Mouse (Mus musculus) stomach, embryonic 14.5 days (tissue): Measurements from ENCODE around the gene Alg2. TPM values are rescaled to one million over a fixed set of nuclear protein-coding genes. Genes with fewer than 3 reads are reported as not detected.

Experiments used
- ATAC-seq: fragments of 200-750 bp; cut with Nextera tagmentation; 2 replicates; pipeline ENCODE4 v1.8.0; 2017; ENCODE audit warnings: low read depth, moderate TSS enrichment; ENCODE audit not compliant: insufficient number of reproducible peaks, insufficient read depth, low FRiP score
- H3K27ac ChIP-seq: fragments of 300-500 bp; sonication (generic); 2 replicates; pipeline ENCODE4 v1.5.1; 2014; ENCODE audit warnings: mild to moderate bottlenecking, low read length, moderate library complexity, mixed read lengths
- H3K27me3 ChIP-seq: fragments of 300-500 bp; sonication (generic); 2 replicates; pipeline ENCODE4 v1.6.1; 2014; ENCODE audit warnings: low read length, control low read depth, mixed read lengths; ENCODE audit not compliant: control insufficient read depth, insufficient read depth
- H3K36me3 ChIP-seq: fragments of 300-500 bp; sonication (generic); 2 replicates; pipeline ENCODE4 v1.6.1; 2014; ENCODE audit warnings: mild to moderate bottlenecking, control low read depth, low read length, moderate library complexity, mixed read lengths; ENCODE audit not compliant: control insufficient read depth, insufficient read depth
- H3K4me1 ChIP-seq: fragments of 300-500 bp; sonication (generic); 2 replicates; pipeline ENCODE4 v1.6.1; 2014; ENCODE audit warnings: low read length, control low read depth, mixed read lengths; ENCODE audit not compliant: control insufficient read depth, insufficient read depth
- H3K4me2 ChIP-seq: fragments of 300-500 bp; sonication (generic); replicated peaks from 2 replicates; pipeline ENCODE4 v1.6.1; 2014; ENCODE audit warnings: low read depth, low read length, control low read depth
- H3K4me3 ChIP-seq: fragments of 300-500 bp; sonication (generic); 2 replicates; pipeline ENCODE4 v1.5.1; 2014; ENCODE audit warnings: low read depth, low read length, control low read depth
- H3K9ac ChIP-seq: fragments of 300-500 bp; sonication (generic); replicated peaks from 2 replicates; pipeline ENCODE4 v1.6.1; 2014; ENCODE audit warnings: low read depth, mild to moderate bottlenecking, control low read depth, low read length, moderate library complexity, mixed read lengths
- H3K9me3 ChIP-seq: fragments of 300-500 bp; sonication (generic); 2 replicates; pipeline ENCODE4 v1.6.1; 2016; ENCODE audit warnings: low read depth, low read length, control low read depth; ENCODE audit not compliant: control insufficient read depth
- WGBS: fragments of 180-500 bp; shearing (Covaris S2); extraction: QIAGEN DNeasy Blood & Tissue Kit; methylation state at CpG from one replicate; pipeline ENCODE4 v1.1.7; 2014; 5-methylcytosine and 5-hydroxymethylcytosine counted together
- polyA plus RNA-seq: library from polyadenylated mRNA; unstranded; fragments of >200 nt; fragmentation: Nextera tagmentation; extraction: Ambion mirVana; gene quantifications from 2 replicates; pipeline ENCODE4 v1.2.1, GENCODE M21; 2014

The Alg2 gene
- polyA plus RNA-seq: 74.2 and 77.9 TPM in 2 replicates

GRCm38 (mm10) chr4:47473968-47474729 is at the start of gene Alg2, which contains the start of gene Sec61b:
Gene Alg2, minus strand, starts transcription at chr4:47474333.
Gene Sec61b, plus strand, starts transcription at chr4:47474658.
- Histone ChIP-seq H3K27ac (peak within 1 kb of the TSS; percentile 95), H3K4me1 (peaks cover 17% of the 10 kb centered on the region; the same call in 1 of the 2 replicates), H3K4me2 (peak within 1 kb of the TSS; percentile 81), H3K4me3 (peak within 1 kb of the TSS; percentile 78), H3K27me3 (no peaks in the 10 kb centered on the region), H3K36me3 (peaks cover 45% of the 10 kb centered on the region), H3K9ac (peak within 1 kb of the TSS; percentile 79), H3K9me3 (no peaks in the 10 kb centered on the region; the same call in 1 of the 2 replicates)
- ATAC-seq: peak; percentile 96
- WGBS: under 1% methylated on average over 58 of the region's 58 CpGs

DNA sequence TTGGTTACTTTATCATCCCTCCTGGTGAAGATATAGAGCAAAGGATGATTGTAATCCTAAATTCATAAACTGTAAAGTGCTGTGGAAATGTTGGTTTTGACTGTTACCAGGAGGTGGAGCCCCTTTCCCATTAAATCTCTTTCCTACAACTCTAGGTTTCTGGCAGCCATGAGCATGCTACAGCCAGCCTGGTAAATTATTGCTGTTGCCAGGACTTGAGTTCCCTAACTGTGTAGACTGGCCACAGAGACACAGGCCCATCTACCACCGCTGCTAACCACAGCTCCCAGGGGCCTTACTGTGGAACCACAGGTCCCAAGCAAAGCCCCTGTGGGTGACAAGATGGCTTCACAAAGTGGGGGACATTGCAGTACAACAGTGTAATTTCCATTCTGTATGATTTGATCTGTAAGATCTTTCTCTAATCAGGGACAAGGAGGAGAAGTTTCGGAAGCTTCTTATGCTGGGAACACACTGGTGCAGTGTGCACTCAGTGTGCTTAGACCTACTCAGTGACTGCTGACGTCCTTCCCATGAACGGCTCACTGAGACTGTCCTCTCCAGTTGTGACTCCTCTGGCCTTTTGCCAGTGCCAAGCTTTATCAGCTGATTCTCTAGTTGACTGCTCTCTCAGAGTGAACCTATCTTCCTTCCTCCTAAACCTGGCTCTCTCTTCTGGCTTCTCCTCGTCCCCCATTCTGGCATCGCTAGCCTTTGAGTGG is 47.9 kb upstream of the Alg2 start:
- WGBS: 82% methylated on average over 6 of the region's 6 CpGs
- no peak overlapping the region for H3K9ac ChIP-seq
- no peak for ATAC-seq
- H3K27me3 ChIP-seq: no peaks in the 10 kb centered on the region
- H3K4me3 ChIP-seq: no peak overlapping the region
- H3K4me2 ChIP-seq: no peak overlapping the region
- H3K36me3 ChIP-seq: no peaks in the 10 kb centered on the region
- no peak overlapping the region for H3K27ac ChIP-seq
- H3K9me3 ChIP-seq: no peaks in the 10 kb centered on the region
- no peaks in the 10 kb centered on the region for H3K4me1 ChIP-seq

- H3K9ac ChIP-seq: no peak overlapping the region
- no peaks in the 10 kb centered on the region for H3K27me3 ChIP-seq
- H3K4me2 ChIP-seq: no peak overlapping the region
- H3K27ac ChIP-seq: no peak overlapping the region
- no peak overlapping the region for H3K4me3 ChIP-seq
- WGBS: 49% methylated on average over 4 of the region's 4 CpGs
- no peaks in the 10 kb centered on the region for H3K4me1 ChIP-seq
- H3K9me3 ChIP-seq: no peaks in the 10 kb centered on the region
- H3K36me3 ChIP-seq: no peaks in the 10 kb centered on the region
- no peak for ATAC-seq
Measured at GRCm38 (mm10) chr4:47520076-47520475, 45.9 kb upstream of the Alg2 start.

GRCm38 (mm10) chr4:47518551-47519181 is 44.5 kb upstream of the Alg2 start:
- WGBS: 68% methylated on average over 12 of the region's 12 CpGs
- no peak overlapping the region for H3K4me3 ChIP-seq
- no peaks in the 10 kb centered on the region for H3K9me3 ChIP-seq
- H3K27ac ChIP-seq: no peak overlapping the region
- no peaks in the 10 kb centered on the region for H3K36me3 ChIP-seq
- no peaks in the 10 kb centered on the region for H3K27me3 ChIP-seq
- H3K4me1 ChIP-seq: no peaks in the 10 kb centered on the region
- no peak overlapping the region for H3K4me2 ChIP-seq
- peak; percentile 49; the same call in 1 of the 2 replicates for ATAC-seq
- no peak overlapping the region for H3K9ac ChIP-seq

DNA sequence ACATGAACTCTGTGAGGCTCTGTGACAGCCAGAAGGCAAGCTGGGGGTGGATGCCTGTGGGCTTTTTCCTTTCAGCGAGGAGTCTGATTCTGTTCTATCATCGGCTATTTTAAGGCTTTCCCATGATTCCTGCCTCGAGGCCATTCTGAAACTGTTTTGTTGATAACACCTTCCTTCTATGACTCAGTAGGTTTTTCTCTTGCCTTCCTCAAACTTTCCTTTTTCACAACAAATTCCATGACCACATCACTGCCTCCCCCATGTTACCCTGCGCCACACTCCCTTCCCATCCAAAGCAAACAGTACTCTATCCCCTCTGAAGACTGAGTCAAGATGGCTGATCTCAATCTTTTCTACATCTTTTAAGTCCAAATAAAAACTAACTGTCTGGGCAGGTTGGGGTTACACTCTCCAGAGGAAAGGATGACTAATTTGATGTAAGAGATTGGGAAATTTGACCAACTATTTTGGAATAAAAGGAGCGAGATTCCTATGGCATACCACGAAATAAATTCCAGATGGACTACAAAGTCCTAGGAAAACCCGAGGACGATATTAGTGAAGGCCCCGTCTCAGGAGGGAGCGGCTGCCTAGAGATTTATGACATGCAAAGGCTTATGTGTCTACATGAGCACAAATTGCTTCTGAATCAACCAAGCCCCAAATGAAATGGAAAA is 30.8 kb upstream of the Alg2 start:
- Histone ChIP-seq H3K4me1 (no peaks in the 10 kb centered on the region), H3K27me3 (no peaks in the 10 kb centered on the region; the same call in 1 of the 2 replicates), H3K9ac (no peak overlapping the region), H3K9me3 (no peaks in the 10 kb centered on the region), H3K27ac (no peak overlapping the region), H3K36me3 (no peaks in the 10 kb centered on the region), H3K4me2 (no peak overlapping the region), H3K4me3 (no peak overlapping the region)
- WGBS: 80% methylated on average over 10 of the region's 10 CpGs
- ATAC-seq: no peak

- 75% methylated on average over 6 of the region's 6 CpGs for WGBS
- Histone ChIP-seq H3K36me3 (no peaks in the 10 kb centered on the region), H3K27me3 (no peaks in the 10 kb centered on the region), H3K9ac (no peak overlapping the region), H3K4me2 (no peak overlapping the region), H3K4me1 (no peaks in the 10 kb centered on the region), H3K27ac (no peak overlapping the region), H3K9me3 (no peaks in the 10 kb centered on the region), H3K4me3 (no peak overlapping the region)
- ATAC-seq: no peak
Measured at GRCm38 (mm10) chr4:47503045-47503444, 28.9 kb upstream of the Alg2 start.

GRCm38 (mm10) chr4:47502546-47502971 is 28.4 kb upstream of the Alg2 start:
- 21% methylated on average over 4 of the region's 4 CpGs for WGBS
- no peaks in the 10 kb centered on the region for H3K4me1 ChIP-seq
- H3K9ac ChIP-seq: no peak overlapping the region
- H3K9me3 ChIP-seq: no peaks in the 10 kb centered on the region
- no peak overlapping the region for H3K27ac ChIP-seq
- no peak overlapping the region for H3K4me3 ChIP-seq
- ATAC-seq: no peak
- H3K4me2 ChIP-seq: no peak overlapping the region
- H3K27me3 ChIP-seq: no peaks in the 10 kb centered on the region
- no peaks in the 10 kb centered on the region for H3K36me3 ChIP-seq

DNA sequence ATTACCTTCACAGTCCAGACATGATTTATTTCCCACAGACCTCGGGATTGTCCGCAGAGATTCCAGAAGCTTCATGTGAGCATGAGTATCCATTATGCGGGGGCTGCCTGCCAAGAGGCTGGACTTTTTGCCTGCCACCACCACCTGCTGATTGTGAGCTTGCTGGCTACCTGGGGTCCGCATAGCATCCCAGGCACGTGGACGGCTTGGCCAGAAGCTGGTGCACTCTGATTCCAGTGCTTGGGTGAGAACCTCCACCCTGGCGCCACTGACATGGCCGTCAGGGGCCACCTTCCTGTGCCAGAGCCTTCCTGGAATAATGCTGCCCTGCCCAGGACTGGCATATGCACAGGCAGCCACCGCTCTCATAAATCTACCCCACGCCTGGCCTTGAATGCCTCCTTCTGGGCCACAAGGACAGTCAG is 25.0 kb upstream of the Alg2 start:
- Histone ChIP-seq H3K27ac (no peak overlapping the region), H3K27me3 (no peaks in the 10 kb centered on the region), H3K9ac (no peak overlapping the region), H3K4me1 (no peaks in the 10 kb centered on the region), H3K4me3 (no peak overlapping the region), H3K9me3 (no peaks in the 10 kb centered on the region), H3K4me2 (no peak overlapping the region), H3K36me3 (no peaks in the 10 kb centered on the region)
- ATAC-seq: no peak
- WGBS: 72% methylated on average over 10 of the region's 10 CpGs
